In genomic region chr1:163574409-163575161, GRCm38 (mm10) we compare ENCODE assay signal across 8 mouse cellular contexts.
A peak's percentile ranks its signal among the peaks of the same experiment; 100 is the strongest.
DNase-seq lines count a peak whose midpoint lies in the region.

No protein-coding gene starts in this region.

- 34% methylated on average over 16 of the region's 16 CpGs for WGBS in limb, embryonic 10.5 days

- H3K4me1 ChIP-seq in limb, embryonic 10.5 days: peaks cover 52% of the 10 kb centered on the region

- no peaks in the 10 kb centered on the region for H3K27me3 ChIP-seq in limb, embryonic 10.5 days (ENCODE audit: low read depth, poor library complexity, severe bottlenecking)

- no peaks in the 10 kb centered on the region for H3K9me3 ChIP-seq in limb, embryonic 10.5 days (replicated peaks)

- peak overlapping the region; percentile 31 for H3K4me3 ChIP-seq in limb, embryonic 10.5 days

- H3K36me3 ChIP-seq in limb, embryonic 10.5 days: no peaks in the 10 kb centered on the region

- H3K27ac ChIP-seq in limb, embryonic 10.5 days: peak overlapping the region; percentile 78

- DNase-seq in gastrocnemius, postnatal 10 days: peak; percentile 10
- no peak for DNase-seq in gastrocnemius, adult 8-10 months (ENCODE audit: low spot score in 2 of 2)
- DNase-seq in ovary, adult 18-20 months (ENCODE audit: low spot score): peak; percentile 13
- DNase-seq in ovary, postnatal 36 days (ENCODE audit: low spot score): no peak
- DNase-seq in limb, embryonic 10.5 days (ENCODE audit: low spot score): peak; percentile 83
- DNase-seq in yolk sac, embryonic 10.5 days (ENCODE audit: low spot score): peak; percentile 5
- no peak for DNase-seq in natural killer cell, adult 2 months (ENCODE audit: low spot score in 2 of 2)
- no peak for DNase-seq in spleen, postnatal 10 days (ENCODE audit: low spot score in 2 of 2)

Comparison
In these comparisons a context has a peak if more than half of its experiments do, and no peak if none do; other contexts are left out.
1. DNase-seq: peak in gastrocnemius, postnatal 10 days (single experiment), ovary, adult 18-20 months (single experiment), limb, embryonic 10.5 days (single experiment) and yolk sac, embryonic 10.5 days (single experiment); none in gastrocnemius, adult 8-10 months (0 of 2), ovary, postnatal 36 days (single experiment), natural killer cell, adult 2 months (0 of 2) and spleen, postnatal 10 days (0 of 2).